Mouse (Mus musculus) midbrain, embryonic 16.5 days (tissue): ENCODE measurements around the gene Pycard. TPM values are rescaled to one million over a fixed set of nuclear protein-coding genes. Genes with fewer than 3 reads are reported as not detected.
"Not testable (repeated sequence)": the region's sequence is repeated elsewhere in the genome, so short reads cannot be mapped to it uniquely, and the experiment has no call there.

Experiments used
- ATAC-seq: fragments of 200-750 bp; cut with Nextera tagmentation; 2 replicates; pipeline ENCODE4 v1.8.0; 2017; ENCODE audit warnings: moderate TSS enrichment
- H3K27ac ChIP-seq: fragments of 300-500 bp; sonication (generic); 2 replicates; pipeline ENCODE4 v1.5.1; 2014; ENCODE audit warnings: mild to moderate bottlenecking, low read length, mixed read lengths
- H3K27me3 ChIP-seq: fragments of 300-500 bp; sonication (generic); 2 replicates; pipeline ENCODE4 v1.6.1; 2014; ENCODE audit warnings: low read depth, low read length, mixed read lengths; ENCODE audit not compliant: control insufficient read depth, insufficient read depth
- H3K36me3 ChIP-seq: fragments of 300-500 bp; sonication (generic); 2 replicates; pipeline ENCODE4 v1.6.1; 2014; ENCODE audit warnings: mild to moderate bottlenecking, low read length, moderate library complexity, mixed read lengths; ENCODE audit not compliant: control insufficient read depth, insufficient read depth
- H3K4me1 ChIP-seq: fragments of 300-500 bp; sonication (generic); 2 replicates; pipeline ENCODE4 v1.6.1; 2014; ENCODE audit warnings: mild to moderate bottlenecking, low read length, mixed read lengths; ENCODE audit not compliant: control insufficient read depth, insufficient read depth
- H3K4me2 ChIP-seq: fragments of 300-500 bp; sonication (generic); 2 replicates; pipeline ENCODE4 v1.6.1; 2014; ENCODE audit warnings: mild to moderate bottlenecking, low read length, mixed read lengths
- H3K4me3 ChIP-seq: fragments of 300-500 bp; sonication (generic); 2 replicates; pipeline ENCODE4 v1.5.1; 2014; ENCODE audit warnings: low read depth, mild to moderate bottlenecking, low read length, moderate library complexity, mixed read lengths
- H3K9ac ChIP-seq: fragments of 300-500 bp; sonication (generic); 2 replicates; pipeline ENCODE4 v1.6.1; 2014; ENCODE audit warnings: low read depth, low read length, mixed read lengths
- H3K9me3 ChIP-seq: fragments of 300-500 bp; sonication (generic); replicated peaks from 2 replicates; pipeline ENCODE4 v1.6.1; 2014; ENCODE audit warnings: mild to moderate bottlenecking, low read length, mixed read lengths; ENCODE audit not compliant: control insufficient read depth, poor library complexity, severe bottlenecking
- WGBS: fragments of 180-500 bp; shearing (Covaris S2); extraction: QIAGEN DNeasy Blood & Tissue Kit; methylation state at CpG from one replicate; pipeline ENCODE4 v1.1.7; 2014; 5-methylcytosine and 5-hydroxymethylcytosine counted together
- polyA plus RNA-seq: library from polyadenylated mRNA; unstranded; fragments of >200 nt; fragmentation: Nextera tagmentation; extraction: Ambion mirVana; gene quantifications from 2 replicates; pipeline ENCODE4 v1.2.1, GENCODE M21; 2015

Gene Pycard
- polyA plus RNA-seq, 1 experiment from 2014 or later: 6.9 TPM

DNA sequence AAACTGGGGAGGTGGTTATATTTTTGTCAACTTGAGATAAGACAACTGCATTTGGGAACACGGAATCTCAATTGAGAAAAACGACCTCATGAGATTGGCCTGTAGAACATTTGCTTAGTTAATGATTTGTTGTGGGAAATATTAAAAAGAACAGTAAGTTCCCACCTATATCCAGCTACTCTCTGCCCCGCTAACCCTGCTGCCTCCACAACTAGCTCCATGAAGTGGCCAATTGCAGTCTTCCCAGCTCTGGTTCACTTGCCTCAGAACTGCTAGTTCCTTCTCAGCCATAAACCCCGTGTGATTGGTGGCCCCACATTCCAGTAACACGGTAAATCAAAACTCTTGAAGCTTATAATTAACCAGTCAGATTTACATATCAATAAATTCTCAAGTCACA lies 34.3 kb downstream of the Pycard start:
- Histone ChIP-seq H3K4me3 (no peak overlapping the region), H3K9ac (no peak overlapping the region), H3K36me3 (no peaks in the 10 kb centered on the region), H3K27ac (no peak overlapping the region), H3K27me3 (no peaks in the 10 kb centered on the region; the same call in 1 of the 2 replicates), H3K9me3 (no peaks in the 10 kb centered on the region), H3K4me2 (no peak overlapping the region), H3K4me1 (no peaks in the 10 kb centered on the region)
- 73% methylated on average over 5 of the region's 5 CpGs for WGBS
- ATAC-seq: no peak

DNA sequence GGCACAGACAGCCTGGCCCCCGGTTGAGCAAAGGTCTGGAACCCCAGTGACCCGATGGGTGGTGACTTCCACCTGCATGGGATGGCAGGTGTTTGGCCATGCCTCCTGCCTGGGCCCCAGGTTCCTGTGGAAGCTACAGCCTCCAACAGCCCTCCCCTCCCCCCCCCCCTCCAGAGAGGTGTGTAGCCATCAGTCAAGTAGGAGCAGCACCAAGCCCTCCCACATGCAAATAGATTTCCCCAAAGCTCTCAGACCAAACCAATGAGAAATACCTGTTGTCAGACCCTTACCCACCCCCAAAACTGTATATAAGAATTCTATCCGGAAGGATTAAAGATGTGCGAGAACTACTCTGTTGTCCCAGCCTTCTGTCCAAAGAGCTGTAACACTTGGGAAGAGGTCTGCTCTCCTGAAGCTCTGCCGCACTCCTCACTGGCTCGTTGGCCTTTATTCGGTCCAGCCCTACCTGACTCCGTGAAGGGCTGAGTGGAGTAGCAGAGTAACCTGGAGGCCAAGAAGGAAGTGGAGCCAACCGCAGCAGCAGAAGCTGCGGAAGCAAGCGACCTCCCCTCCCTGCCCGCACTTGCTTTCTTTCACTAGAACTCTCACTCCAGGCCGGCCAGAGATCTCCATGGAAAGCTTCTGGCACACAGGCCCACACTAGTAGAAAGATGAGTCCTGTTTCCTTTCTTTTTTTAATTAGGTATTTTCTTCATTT lies 40.6 kb downstream of the Pycard start:
- 52% methylated on average over 13 of the region's 13 CpGs for WGBS
- no peak overlapping the region for H3K4me2 ChIP-seq
- H3K27ac ChIP-seq: no peak overlapping the region
- H3K9ac ChIP-seq: no peak overlapping the region
- H3K9me3 ChIP-seq: no peaks in the 10 kb centered on the region
- no peaks in the 10 kb centered on the region for H3K4me1 ChIP-seq
- no peaks in the 10 kb centered on the region for H3K36me3 ChIP-seq
- no peaks in the 10 kb centered on the region; the same call in 1 of the 2 replicates for H3K27me3 ChIP-seq
- no peak for ATAC-seq
- no peak overlapping the region for H3K4me3 ChIP-seq

DNA sequence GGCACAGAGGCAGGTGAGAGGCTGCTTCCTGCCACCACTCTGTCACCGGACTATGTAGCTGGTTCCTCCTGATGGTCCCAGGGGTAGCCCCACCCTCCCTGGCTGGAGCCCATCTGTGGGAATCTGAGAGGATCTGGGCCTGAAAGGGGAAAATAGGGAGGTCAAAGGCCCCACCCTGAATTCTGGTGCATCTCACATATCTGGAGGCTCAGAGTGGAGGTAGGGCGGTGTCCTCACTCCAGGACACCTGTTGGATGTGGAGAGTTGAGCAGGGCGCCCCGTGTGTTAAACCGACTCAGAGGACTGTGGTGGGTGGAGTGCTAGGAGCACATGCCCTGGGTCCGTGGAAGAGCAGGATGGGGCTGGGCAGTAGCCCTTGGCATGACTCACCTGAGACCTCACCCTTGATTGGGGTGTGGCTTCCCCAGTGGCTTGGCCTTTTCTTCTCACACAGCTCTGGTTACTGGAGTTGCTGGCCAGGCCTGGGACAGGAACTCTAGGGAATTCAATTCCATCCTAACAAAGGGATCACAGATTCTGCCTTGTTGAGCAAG lies 47.1 kb downstream of the Pycard start, which contains the start of gene Prss36:
Gene Prss36, minus strand, starts transcription at position 256 of the 554 bp plus-strand sequence.
- Histone ChIP-seq H3K9me3 (no peaks in the 10 kb centered on the region), H3K27me3 (peaks cover 18% of the 10 kb centered on the region), H3K36me3 (no peaks in the 10 kb centered on the region), H3K4me3 (no peak within 1 kb of the TSS), H3K27ac (no peak within 1 kb of the TSS), H3K4me2 (no peak within 1 kb of the TSS), H3K9ac (no peak within 1 kb of the TSS), H3K4me1 (no peaks in the 10 kb centered on the region)
- no peak for ATAC-seq
- WGBS: 83% methylated on average over 6 of the region's 6 CpGs

DNA sequence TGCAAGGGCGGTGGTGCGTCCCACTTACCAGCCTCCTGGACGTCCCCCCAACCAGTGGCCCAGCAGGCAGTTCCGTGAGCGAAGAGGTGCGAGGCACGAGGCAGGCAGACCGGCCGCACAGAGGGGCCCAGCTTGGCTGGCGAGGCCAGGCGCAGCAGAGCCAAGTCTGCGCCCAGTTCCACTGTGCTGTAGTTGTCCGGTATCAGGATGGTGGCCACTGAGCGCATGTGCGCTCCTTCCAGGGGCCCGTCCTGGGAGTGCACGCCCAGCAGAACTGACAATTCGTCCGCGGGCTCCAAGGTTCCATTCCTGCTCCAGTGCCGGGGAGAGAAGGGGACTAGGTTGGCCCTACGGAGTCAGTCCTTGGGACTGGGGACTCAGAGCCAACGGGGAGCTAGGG lies 49.1 kb downstream of the Pycard start:
- Histone ChIP-seq H3K27ac (no peak overlapping the region), H3K9ac (no peak overlapping the region), H3K4me1 (no peaks in the 10 kb centered on the region), H3K36me3 (no peaks in the 10 kb centered on the region), H3K4me2 (0 out of 2 replicates have a peak overlapping the region, but pooled peaks have one; percentile 13), H3K4me3 (no peak overlapping the region), H3K27me3 (peaks cover 18% of the 10 kb centered on the region), H3K9me3 (no peaks in the 10 kb centered on the region)
- WGBS: 17% methylated on average over 23 of the region's 23 CpGs
- ATAC-seq: no peak

DNA sequence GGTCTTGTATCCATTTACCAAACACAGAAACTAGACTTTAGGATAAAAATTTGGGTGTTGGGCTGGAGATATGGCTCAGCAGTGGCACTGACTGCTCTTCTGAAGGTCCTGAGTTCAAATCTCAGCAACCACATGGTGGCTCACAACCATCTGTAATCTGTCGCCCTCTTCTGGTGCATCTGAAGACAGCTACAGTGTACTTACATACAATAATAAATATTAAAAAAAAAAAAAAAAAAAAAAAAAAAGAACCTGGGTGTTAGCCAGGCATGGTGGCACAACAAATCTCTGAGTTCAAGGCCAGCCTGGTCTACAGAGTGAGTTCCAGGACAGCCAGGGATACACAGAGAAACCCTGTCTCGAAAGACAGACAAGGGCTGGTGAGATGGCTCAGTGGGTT lies 51.6 kb downstream of the Pycard start:
- peaks cover 18% of the 10 kb centered on the region for H3K27me3 ChIP-seq
- not testable (repeated sequence) for H3K4me3 ChIP-seq, H3K36me3 ChIP-seq, ATAC-seq, H3K9me3 ChIP-seq, H3K27ac ChIP-seq, H3K4me1 ChIP-seq, H3K4me2 ChIP-seq, H3K9ac ChIP-seq
- 45% methylated on average over 2 of the region's 2 CpGs for WGBS

Other genes starting within 250 kb of the Pycard start
- gene Fbxl19, start 249.3 kb downstream of the Pycard start, polyA plus RNA-seq: 7.4 and 8.0 TPM in 2 replicates
- 8.8 TPM in 2 replicates for gene Orai3, start 224.1 kb downstream of the Pycard start, polyA plus RNA-seq
- gene Setd1a, start 217.2 kb downstream of the Pycard start, polyA plus RNA-seq: 12.8 and 18.0 TPM in 2 replicates
- gene Gm49388, start 208.3 kb downstream of the Pycard start, polyA plus RNA-seq: not detected in 2 replicates
- 8.4 and 10.3 TPM in 2 replicates for gene Hsd3b7, start 193.3 kb downstream of the Pycard start, polyA plus RNA-seq
- gene Stx4a, start 169.6 kb downstream of the Pycard start, polyA plus RNA-seq: 18.3 and 19.7 TPM in 2 replicates
- gene Stx1b, start 169.3 kb downstream of the Pycard start, polyA plus RNA-seq: 66.5 and 82.2 TPM in 2 replicates
- gene Zfp646, start 117.6 kb downstream of the Pycard start, polyA plus RNA-seq: 8.3 and 10.6 TPM in 2 replicates
- 37.8 and 38.8 TPM in 2 replicates for gene Zfp668, start 117.0 kb downstream of the Pycard start, polyA plus RNA-seq
- gene Prss53, start 102.9 kb downstream of the Pycard start, polyA plus RNA-seq: 1.1 and 1.2 TPM in 2 replicates
- not detected in 2 replicates for gene Gm21974, start 98.4 kb downstream of the Pycard start, polyA plus RNA-seq
- gene Vkorc1, start 98.2 kb downstream of the Pycard start, polyA plus RNA-seq: 55.1 and 59.5 TPM in 2 replicates
- gene Bckdk, start 89.8 kb downstream of the Pycard start, polyA plus RNA-seq: 61.3 and 67.1 TPM in 2 replicates
- gene Kat8, start 81.4 kb downstream of the Pycard start, polyA plus RNA-seq: 46.9 and 48.3 TPM in 2 replicates
- gene Prss8, start 63.8 kb downstream of the Pycard start, polyA plus RNA-seq: 0.20 and 0.27 TPM in 2 replicates
- 12.2 and 13.4 TPM in 2 replicates for gene Prss36, start 47.1 kb downstream of the Pycard start, polyA plus RNA-seq
- 283 and 325 TPM in 2 replicates for gene Fus, start 26.4 kb downstream of the Pycard start, polyA plus RNA-seq
- gene Trim72, start 10.1 kb upstream of the Pycard start, polyA plus RNA-seq: not detected in 2 replicates
- gene Itgam, start 68.8 kb upstream of the Pycard start, polyA plus RNA-seq: 0.83 and 0.90 TPM in 2 replicates
- gene Gm49368, start 68.8 kb upstream of the Pycard start, polyA plus RNA-seq: not detected in 2 replicates
- 0.09 and 0.21 TPM in 2 replicates for gene Itgax, start 135.7 kb upstream of the Pycard start, polyA plus RNA-seq
- not detected in 2 replicates for gene Itgad, start 160.5 kb upstream of the Pycard start, polyA plus RNA-seq
- gene Cox6a2, start 212.5 kb upstream of the Pycard start, polyA plus RNA-seq: 0.38 TPM in 1 of 2 replicates, not detected in the other
- gene Armc5, start 243.5 kb upstream of the Pycard start, polyA plus RNA-seq: 12.4 and 12.7 TPM in 2 replicates
- gene 9130023H24Rik, start 244.2 kb upstream of the Pycard start, polyA plus RNA-seq: 6.8 and 7.7 TPM in 2 replicates